Mouse (Mus musculus) CD8-positive naive resting alpha-beta T cell, adult 2 months (primary cell): Measurements from ENCODE around the gene Kcnk1.

Experiments
- DNase-seq, 2 experiments: peaks; one replicate each; pipeline ENCODE4 v3.0.0; 2022; ENCODE audit warnings: low read depth in 2 of 2, low spot score in 2 of 2

Gene Kcnk1

GRCm38 (mm10) chr8:126036340-126036739, 41.4 kb downstream of the Kcnk1 start:
- no peak for DNase-seq

DNA sequence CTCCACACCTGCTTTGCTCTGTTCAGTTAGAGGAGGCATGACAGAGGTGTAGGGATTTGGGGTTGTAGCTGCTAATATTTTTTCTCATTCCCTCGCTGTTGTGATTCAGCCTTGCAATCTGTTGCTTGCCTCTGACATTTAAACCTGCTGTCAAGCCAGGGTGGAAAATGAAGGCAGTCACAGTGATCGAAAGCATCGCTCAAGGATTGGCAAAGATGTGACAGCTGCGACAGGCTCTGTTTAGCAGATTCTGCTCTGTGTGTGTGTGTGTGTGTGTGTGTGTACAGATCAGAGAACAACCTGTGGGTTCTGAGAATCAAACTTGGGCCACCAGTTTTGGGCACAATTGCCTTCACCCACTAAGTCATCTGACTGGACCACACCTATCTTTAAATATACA, 50.8 kb downstream of the Kcnk1 start:
- DNase-seq = no peak

DNA sequence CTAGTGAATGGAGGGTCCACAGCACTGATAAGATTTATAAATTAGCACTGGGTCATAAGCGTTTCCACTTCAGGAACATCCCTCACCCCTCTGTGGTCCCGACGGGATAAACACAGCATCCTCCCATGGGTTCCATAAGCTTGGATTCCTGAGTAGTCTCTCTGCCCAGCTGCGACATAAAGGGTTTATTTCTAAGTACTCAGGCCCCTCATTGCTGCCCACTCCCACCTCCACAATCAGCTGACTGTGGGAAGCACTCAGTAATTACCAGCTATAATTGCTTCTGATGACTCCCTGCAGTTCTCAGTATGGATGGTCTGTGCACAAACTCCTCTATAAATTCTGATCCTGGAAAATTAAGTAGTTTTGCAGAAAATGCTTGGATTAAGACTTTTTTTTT, 58.9 kb downstream of the Kcnk1 start:
- no peak for DNase-seq

DNA sequence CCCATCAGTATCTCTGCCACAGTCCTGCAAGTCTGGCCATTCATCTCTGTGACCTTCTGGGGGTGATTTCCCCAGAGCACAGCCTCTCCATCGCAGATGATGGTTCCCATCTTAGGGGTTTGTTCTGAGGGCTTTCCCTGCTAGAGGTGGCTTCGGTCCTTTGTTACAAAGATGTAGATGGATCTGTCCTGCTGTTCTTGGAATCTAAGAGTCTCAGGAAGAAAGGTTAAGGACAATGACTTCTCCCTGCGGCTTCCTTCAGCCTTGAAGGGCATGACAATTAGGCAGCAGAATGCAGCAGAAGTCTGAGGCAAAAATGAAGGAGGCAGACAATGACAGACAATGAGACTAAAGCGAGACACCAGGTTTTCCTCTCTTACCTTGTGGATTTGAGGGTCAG, 63.9 kb downstream of the Kcnk1 start:
- DNase-seq = no peak

DNA sequence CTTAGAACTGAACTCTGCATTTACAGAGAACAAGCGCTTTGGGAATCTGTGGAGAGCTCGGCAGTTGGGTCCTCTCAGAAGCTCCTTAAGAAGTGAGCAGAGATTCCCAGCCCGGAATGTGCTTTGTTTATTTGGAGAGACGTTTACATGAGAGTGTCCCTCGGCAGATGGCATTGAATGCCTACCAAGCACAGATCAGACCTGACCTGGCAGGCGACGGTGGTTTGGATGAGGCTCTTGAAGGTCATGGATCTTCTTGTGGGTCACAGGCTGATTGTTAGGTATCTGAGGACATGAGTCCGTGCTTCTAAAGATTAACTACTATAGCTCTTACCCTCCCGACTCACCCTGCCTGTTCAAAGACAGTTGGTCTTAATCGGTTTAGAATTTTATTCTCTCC, 67.9 kb downstream of the Kcnk1 start:
- no peak for DNase-seq

GRCm38 (mm10) chr8:126063832-126064409, 69.0 kb downstream of the Kcnk1 start:
- DNase-seq = no peak

GRCm38 (mm10) chr8:126064587-126065145, 69.7 kb downstream of the Kcnk1 start:
- DNase-seq = no peak

GRCm38 (mm10) chr8:126067306-126067705, 72.3 kb downstream of the Kcnk1 start:
- no peak for DNase-seq

GRCm38 (mm10) chr8:126068136-126068535, 73.2 kb downstream of the Kcnk1 start:
- no peak for DNase-seq

GRCm38 (mm10) chr8:126072678-126073077, 77.7 kb downstream of the Kcnk1 start:
- DNase-seq = no peak

DNA sequence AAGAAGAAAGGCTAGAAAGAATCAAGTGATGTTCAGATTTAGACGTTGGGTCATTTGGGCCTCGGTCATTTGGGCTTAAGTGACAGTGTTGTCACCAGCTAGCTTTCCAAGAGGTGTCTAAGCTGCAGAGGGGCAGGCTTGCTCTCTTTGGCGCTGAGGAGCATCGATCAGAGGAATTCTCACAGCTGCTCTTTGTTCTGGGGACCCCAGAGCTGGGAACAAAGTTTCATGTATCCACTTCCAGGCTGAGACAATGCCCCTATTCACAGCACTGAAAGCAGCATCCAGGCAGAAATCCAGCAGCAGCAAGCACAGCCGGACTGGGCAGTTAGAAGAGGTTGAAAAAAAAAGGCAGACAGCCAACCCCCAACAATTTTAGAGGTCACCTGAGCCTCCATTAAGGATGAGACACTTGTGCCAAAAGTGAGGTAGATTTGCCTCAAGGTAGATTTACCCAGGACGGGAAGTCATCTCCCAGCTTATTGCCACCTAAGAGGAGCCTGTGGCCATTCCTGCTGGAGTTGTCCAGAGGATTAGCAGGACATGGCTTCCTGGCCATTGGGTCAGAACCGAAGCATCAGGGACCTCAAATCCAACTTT, 78.3 kb downstream of the Kcnk1 start:
- no peak for DNase-seq

- no peak for DNase-seq
These were observed 79.1 kb downstream of the Kcnk1 start for GRCm38 (mm10) chr8:126074111-126074510.

DNA sequence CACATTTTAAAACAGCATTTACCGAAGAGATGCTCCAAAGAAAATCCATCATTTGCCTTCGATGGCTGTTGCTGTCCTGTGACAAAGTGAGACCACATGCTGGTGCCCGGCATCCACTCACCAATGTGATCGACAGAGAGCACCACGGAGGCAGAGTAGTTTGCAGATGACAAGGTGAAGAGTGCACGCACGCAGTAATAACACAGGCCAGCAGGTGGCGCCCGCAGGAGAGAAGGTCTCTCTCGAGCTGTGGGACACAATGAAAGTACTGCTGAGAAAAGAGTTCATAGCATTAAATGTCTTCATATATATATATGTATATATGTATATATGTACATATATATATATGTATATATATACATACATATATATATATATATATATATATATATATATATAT, 80.4 kb downstream of the Kcnk1 start:
- peak; percentile 6 to 31 for DNase-seq
